Mouse (Mus musculus): ENCODE data around the gene Ldlrap1.

DNA sequence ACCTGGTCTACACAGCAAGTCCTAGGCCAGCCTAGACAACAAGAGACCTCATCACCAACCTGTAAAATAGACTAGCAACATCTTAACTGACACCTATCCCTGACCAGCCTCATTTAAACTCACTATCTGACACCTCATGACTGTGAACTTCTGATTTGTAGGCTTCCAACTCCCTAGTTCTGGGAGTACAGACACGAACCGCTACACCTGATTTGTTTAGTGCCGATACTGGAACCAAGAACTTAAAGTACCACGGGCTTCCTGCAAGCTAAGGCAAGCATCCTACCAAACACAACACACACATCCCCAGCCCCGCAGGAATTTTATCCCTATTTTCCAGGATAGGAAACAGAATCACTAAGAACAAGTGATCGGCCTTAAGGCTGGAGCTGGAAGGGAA, 1.5 kb downstream of the Ldlrap1 start:
- TF ChIP-seq MAX (IDR thresholded peaks at IDR 0.05; ENCODE audit: low read depth) (no peak), REST (IDR thresholded peaks at IDR 0.05; ENCODE audit: insufficient read depth, insufficient read length) (no peak), POLR2AphosphoS2 (IDR thresholded peaks at IDR 0.05; ENCODE audit: insufficient read length, low read depth) (no peak), POLR2A (IDR thresholded peaks at IDR 0.05; ENCODE audit: insufficient read length, low read depth) (no peak), E2F4 (IDR thresholded peaks at IDR 0.05; ENCODE audit: insufficient read depth) (no peak), USF1 (IDR thresholded peaks at IDR 0.05; ENCODE audit: low read depth) (no peak), CEBPB (IDR thresholded peaks at IDR 0.05; ENCODE audit: insufficient read depth, poor library complexity, severe bottlenecking) (no peak), MYOG (IDR thresholded peaks at IDR 0.05; ENCODE audit: control insufficient read depth in 1 of 3, insufficient read depth in 1 of 3, insufficient read length in 2 of 3, low read depth in 2 of 3) (no peak), TCF3 (IDR thresholded peaks at IDR 0.05; ENCODE audit: insufficient read length, low read depth) (no peak), MYOD1 (IDR thresholded peaks at IDR 0.05; ENCODE audit: control insufficient read depth in 1 of 3, insufficient read length in 2 of 3, low read depth in 2 of 3) (no peak), TCF12 (IDR thresholded peaks at IDR 0.05; ENCODE audit: insufficient read depth, poor library complexity, severe bottlenecking) (no peak)
